Comparison of ENCODE assay signal across 12 mouse cellular contexts in genomic region chr8:47634791-47635341, GRCm38 (mm10). TPM values are rescaled to one million over a fixed set of nuclear protein-coding genes. Genes with fewer than 3 reads are reported as not detected.
A peak's percentile ranks its signal among the peaks of the same experiment; 100 is the strongest.
DNase-seq lines count a peak whose midpoint lies in the region; ATAC-seq lines count a peak whose summit lies in the region.
"Had no signal": no experiment of that assay in that cellular context is flagged by ENCODE, and none has a peak within 500 bp of the region (broad histone marks: within the 10 kb centered on the region; RNA-seq: fewer than 3 reads in every experiment).

No protein-coding gene starts in this region.

- H3K4me1 ChIP-seq in forebrain, embryonic 14.5 days (ENCODE audit: control insufficient read depth, insufficient read depth, low read length), result no peaks in the 10 kb centered on the region
- 0 out of 2 replicates have a peak, but pooled peaks cover 2% of the 10 kb centered on the region for H3K4me1 ChIP-seq in forebrain, embryonic 11.5 days (replicated peaks; ENCODE audit: control insufficient read depth, insufficient read depth, low read length)
- no peaks in the 10 kb centered on the region for H3K4me1 ChIP-seq in liver, embryonic 13.5 days (replicated peaks)
- H3K4me1 ChIP-seq in liver, embryonic 11.5 days (replicated peaks; ENCODE audit: control insufficient read depth, insufficient read depth, low read length), result no peaks in the 10 kb centered on the region

- WGBS in forebrain, embryonic 14.5 days, result 42% methylated on average over 10 of the region's 10 CpGs
- WGBS in forebrain, embryonic 11.5 days, result 46% methylated on average over 10 of the region's 10 CpGs
- WGBS in liver, embryonic 13.5 days (ENCODE audit: insufficient replicate concordance), result 37% methylated on average over 10 of the region's 10 CpGs
- WGBS in liver, embryonic 11.5 days, result 45% methylated on average over 10 of the region's 10 CpGs

- DNase-seq in forebrain, embryonic 14.5 days (ENCODE audit: low spot score), result peak; percentile 23
- DNase-seq in forebrain, embryonic 11.5 days (ENCODE audit: low spot score), result no peak
- DNase-seq in liver, embryonic 13.5 days, result no peak
- no peak for DNase-seq in liver, embryonic 11.5 days (ENCODE audit: low spot score)
- DNase-seq in thymus, postnatal 25 days, result peak; percentile 12
- DNase-seq in thymus, postnatal 10 days (ENCODE audit: low spot score in 2 of 2), result no peak
- DNase-seq in thymus, postnatal 4 days, result peak; percentile 30
- DNase-seq in kidney, adult 18-20 months, result no peak
- DNase-seq: gastrocnemius, postnatal 10 days; right cerebral cortex, postnatal 14 days had no signal

- ATAC-seq in forebrain, embryonic 14.5 days, result no peak; the same call in 1 of the 2 replicates
- no peak for ATAC-seq in forebrain, embryonic 11.5 days (replicated peaks; ENCODE audit: low FRiP score)
- no peak for ATAC-seq in liver, embryonic 13.5 days (ENCODE audit: low read depth)
- no peak for ATAC-seq in liver, embryonic 11.5 days (replicated peaks; ENCODE audit: low FRiP score)
- ATAC-seq: activated CD4-positive, CD25-positive, alpha-beta regulatory T cell, adult 4 months had no signal

- no peak overlapping the region for H3K4me3 ChIP-seq in forebrain, embryonic 14.5 days (ENCODE audit: low read depth, low read length)
- H3K4me3 ChIP-seq in forebrain, embryonic 11.5 days (ENCODE audit: low read depth, low read length), result no peak overlapping the region
- no peak overlapping the region for H3K4me3 ChIP-seq in liver, embryonic 13.5 days (replicated peaks)
- H3K4me3 ChIP-seq in liver, embryonic 11.5 days (ENCODE audit: low read depth, low read length), result no peak overlapping the region

- H3K4me2 ChIP-seq in forebrain, embryonic 14.5 days (ENCODE audit: low read length), result no peak overlapping the region; the same call in 1 of the 2 replicates
- no peak overlapping the region for H3K4me2 ChIP-seq in forebrain, embryonic 11.5 days (ENCODE audit: low read depth, low read length, severe bottlenecking)
- peak overlapping the region; percentile 5; the same call in 1 of the 2 replicates for H3K4me2 ChIP-seq in liver, embryonic 13.5 days
- no peak overlapping the region for H3K4me2 ChIP-seq in liver, embryonic 11.5 days

- H3K36me3 ChIP-seq in forebrain, embryonic 14.5 days (ENCODE audit: control insufficient read depth, insufficient read depth, low read length), result no peaks in the 10 kb centered on the region
- H3K36me3 ChIP-seq in forebrain, embryonic 11.5 days (ENCODE audit: control insufficient read depth, insufficient read depth, low read length), result no peaks in the 10 kb centered on the region
- no peaks in the 10 kb centered on the region for H3K36me3 ChIP-seq in liver, embryonic 13.5 days
- H3K36me3 ChIP-seq in liver, embryonic 11.5 days (ENCODE audit: control insufficient read depth, insufficient read depth, low read length), result no peaks in the 10 kb centered on the region
- H3K36me3 ChIP-seq: G1E had no signal

- H3K9ac ChIP-seq in forebrain, embryonic 14.5 days (ENCODE audit: low read length), result no peak overlapping the region
- H3K9ac ChIP-seq in forebrain, embryonic 11.5 days (ENCODE audit: low read length), result no peak overlapping the region
- H3K9ac ChIP-seq in liver, embryonic 13.5 days, result no peak overlapping the region
- H3K9ac ChIP-seq in liver, embryonic 11.5 days (ENCODE audit: low read depth, low read length), result no peak overlapping the region

- no peaks in the 10 kb centered on the region for H3K9me3 ChIP-seq in forebrain, embryonic 14.5 days (replicated peaks; ENCODE audit: control insufficient read depth, low read length)
- no peaks in the 10 kb centered on the region; the same call in 1 of the 2 replicates for H3K9me3 ChIP-seq in forebrain, embryonic 11.5 days (ENCODE audit: control insufficient read depth, low read length)
- H3K9me3 ChIP-seq in liver, embryonic 13.5 days (replicated peaks), result 0 out of 2 replicates have a peak, but pooled peaks cover 2% of the 10 kb centered on the region
- H3K9me3 ChIP-seq in liver, embryonic 11.5 days (ENCODE audit: control insufficient read depth, low read length), result no peaks in the 10 kb centered on the region
- H3K9me3 ChIP-seq: G1E had no signal

- H3K27ac ChIP-seq in forebrain, embryonic 14.5 days (ENCODE audit: low read depth, low read length), result no peak overlapping the region
- no peak overlapping the region for H3K27ac ChIP-seq in forebrain, embryonic 11.5 days (ENCODE audit: low read depth, low read length)
- H3K27ac ChIP-seq in liver, embryonic 13.5 days, result no peak overlapping the region
- H3K27ac ChIP-seq in liver, embryonic 11.5 days (ENCODE audit: low read depth, low read length), result no peak overlapping the region

- no peaks in the 10 kb centered on the region for H3K27me3 ChIP-seq in forebrain, embryonic 14.5 days (replicated peaks; ENCODE audit: control insufficient read depth, insufficient read depth, low read length)
- no peaks in the 10 kb centered on the region for H3K27me3 ChIP-seq in forebrain, embryonic 11.5 days (ENCODE audit: control insufficient read depth, insufficient read depth, low read length)
- no peaks in the 10 kb centered on the region for H3K27me3 ChIP-seq in liver, embryonic 13.5 days
- H3K27me3 ChIP-seq in liver, embryonic 11.5 days (replicated peaks; ENCODE audit: control insufficient read depth, insufficient read depth, low read length), result no peaks in the 10 kb centered on the region

RNA-seq across cellular contexts. Expression of gene Ing2, which starts 40.5 kb away (rescaled TPM):
- 5.8 and 10.1 TPM in 2 replicates for polyA plus RNA-seq in forebrain, embryonic 14.5 days (2014; fragmentation: Nextera tagmentation; extraction: Ambion mirVana)
- polyA plus RNA-seq in forebrain, embryonic 11.5 days (2014; fragmentation: Nextera tagmentation; extraction: Ambion mirVana), result 10.6 and 11.0 TPM in 2 replicates
- polyA plus RNA-seq in liver, embryonic 13.5 days (2015; fragmentation: Nextera tagmentation; extraction: Ambion mirVana), result 8.6 and 9.9 TPM in 2 replicates
- polyA plus RNA-seq in liver, embryonic 11.5 days (2014; fragmentation: Nextera tagmentation; extraction: Ambion mirVana), result 10.8 and 12.6 TPM in 2 replicates

Comparison
In these comparisons a context has a peak if more than half of its experiments do, and no peak if none do; other contexts are left out.
1. DNase-seq: peak in forebrain, embryonic 14.5 days (single experiment), thymus, postnatal 25 days (single experiment) and thymus, postnatal 4 days (single experiment); none in forebrain, embryonic 11.5 days (single experiment), liver, embryonic 13.5 days (single experiment), liver, embryonic 11.5 days (single experiment), thymus, postnatal 10 days (0 of 2) and kidney, adult 18-20 months (single experiment).